Mouse (Mus musculus): Measurements from ENCODE around the gene Dnase2a.

Gene Dnase2a

GRCm38 (mm10) chr8:84969241-84970134 is 61.1 kb downstream of the Dnase2a start, which contains the start of the genes Gm49661, Prdx2 and Rnaseh2a:
Gene Gm49661, minus strand, starts transcription at chr8:84969433.
Gene Prdx2, plus strand, starts transcription at chr8:84969587.
Gene Rnaseh2a, minus strand, starts transcription at chr8:84969767.
- peak; percentile 81 for DNase-seq (ENCODE audit: low read depth, low spot score)

- no peak for DNase-seq (ENCODE audit: low read depth, low spot score)
Observed at GRCm38 (mm10) chr8:84970135-84970790, 61.9 kb downstream of the Dnase2a start.

- no peak for DNase-seq (ENCODE audit: low read depth, low spot score)
Observed at GRCm38 (mm10) chr8:84970913-84971312, 62.6 kb downstream of the Dnase2a start.
